Mouse (Mus musculus) limb, embryonic 13.5 days (tissue): ENCODE data around the gene Lrrc32. TPM values are rescaled to one million over a fixed set of nuclear protein-coding genes. Genes with fewer than 3 reads are reported as not detected.
A peak's percentile ranks its signal among the peaks of the same experiment; 100 is the strongest.

Experiments used
- ATAC-seq: fragments of 200-750 bp; cut with Nextera tagmentation; 2 replicates; pipeline ENCODE4 v1.8.0; 2017; ENCODE audit warnings: low read depth, moderate number of reproducible peaks, moderate TSS enrichment; ENCODE audit not compliant: low FRiP score
- H3K27ac ChIP-seq: fragments of 300-500 bp; sonication (generic); 2 replicates; pipeline ENCODE4 v1.5.1; 2015; ENCODE audit warnings: inconsistent platforms, mild to moderate bottlenecking, moderate library complexity
- H3K27me3 ChIP-seq: fragments of 300-500 bp; sonication (generic); 2 replicates; pipeline ENCODE4 v1.6.1; 2015; ENCODE audit warnings: mild to moderate bottlenecking, inconsistent platforms
- H3K36me3 ChIP-seq: fragments of 300-500 bp; sonication (generic); 2 replicates; pipeline ENCODE4 v1.6.1; 2015; ENCODE audit warnings: inconsistent platforms, mild to moderate bottlenecking, moderate library complexity
- H3K4me1 ChIP-seq: fragments of 300-500 bp; sonication (generic); 2 replicates; pipeline ENCODE4 v1.6.1; 2015; ENCODE audit warnings: inconsistent platforms
- H3K4me2 ChIP-seq: fragments of 300-500 bp; sonication (generic); replicated peaks from 2 replicates; pipeline ENCODE4 v1.6.1; 2015; ENCODE audit warnings: inconsistent platforms, mild to moderate bottlenecking, moderate library complexity
- H3K4me3 ChIP-seq: fragments of 300-500 bp; sonication (generic); 2 replicates; pipeline ENCODE4 v1.5.1; 2015; ENCODE audit warnings: moderate library complexity, mild to moderate bottlenecking, inconsistent platforms
- H3K9ac ChIP-seq: fragments of 300-500 bp; sonication (generic); 2 replicates; pipeline ENCODE4 v1.6.1; 2015; ENCODE audit warnings: mild to moderate bottlenecking, inconsistent platforms
- H3K9me3 ChIP-seq: fragments of 300-500 bp; sonication (generic); 2 replicates; pipeline ENCODE4 v1.6.1; 2016; ENCODE audit warnings: inconsistent platforms
- WGBS: fragments of 180-500 bp; shearing (Covaris S2); methylation state at CpG from one replicate; pipeline ENCODE4 v1.1.7; 2015; 5-methylcytosine and 5-hydroxymethylcytosine counted together
- polyA plus RNA-seq: library from polyadenylated mRNA; unstranded; fragments of >200 nt; fragmentation: Nextera tagmentation; extraction: Ambion mirVana; gene quantifications from 2 replicates; pipeline ENCODE4 v1.2.1, GENCODE M21; 2015

Gene Lrrc32
- polyA plus RNA-seq, 1 experiment from 2014 or later = 7.0 TPM

GRCm38 (mm10) chr7:98490328-98490727 is 1.2 kb downstream of the Lrrc32 start:
- Histone ChIP-seq H3K27ac (no peak overlapping the region), H3K4me3 (peak overlapping the region; percentile 49), H3K9ac (peak overlapping the region; percentile 59; the same call in 1 of the 2 replicates), H3K36me3 (no peaks in the 10 kb centered on the region), H3K4me2 (peak overlapping the region; percentile 81), H3K4me1 (peaks cover 44% of the 10 kb centered on the region), H3K27me3 (peaks cover 23% of the 10 kb centered on the region; the same call in 1 of the 2 replicates), H3K9me3 (no peaks in the 10 kb centered on the region)
- WGBS = 54% methylated on average over 4 of the region's 4 CpGs
- ATAC-seq = no peak

DNA sequence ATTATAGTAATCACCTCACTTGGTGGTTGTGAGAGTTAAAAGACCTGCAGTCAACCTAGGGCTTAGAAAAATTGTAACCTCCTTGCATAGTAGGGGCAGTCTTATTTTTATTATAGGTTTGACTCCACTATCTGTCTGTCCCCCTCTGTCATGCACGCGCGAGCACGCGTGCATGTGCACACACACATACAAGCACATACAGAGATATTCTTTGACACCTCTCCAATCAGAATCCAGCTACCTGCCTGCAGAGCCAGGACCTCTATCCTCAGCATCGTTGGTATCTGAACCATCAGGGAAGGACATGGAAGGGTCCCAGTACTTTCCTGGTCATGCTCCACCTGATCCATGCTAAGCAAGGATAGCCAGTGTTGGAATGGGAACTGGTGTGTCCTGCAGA is 1.8 kb downstream of the Lrrc32 start:
- no peaks in the 10 kb centered on the region for H3K9me3 ChIP-seq
- peak overlapping the region; percentile 49 for H3K4me3 ChIP-seq
- peaks cover 23% of the 10 kb centered on the region; the same call in 1 of the 2 replicates for H3K27me3 ChIP-seq
- 88% methylated on average over 6 of the region's 6 CpGs for WGBS
- H3K4me2 ChIP-seq = peak overlapping the region; percentile 81
- no peak overlapping the region for H3K27ac ChIP-seq
- H3K9ac ChIP-seq = no peak overlapping the region
- ATAC-seq = no peak
- H3K36me3 ChIP-seq = no peaks in the 10 kb centered on the region
- peaks cover 43% of the 10 kb centered on the region for H3K4me1 ChIP-seq

GRCm38 (mm10) chr7:98491451-98492200 is 2.5 kb downstream of the Lrrc32 start:
- Histone ChIP-seq H3K4me1 (peaks cover 42% of the 10 kb centered on the region), H3K27ac (no peak overlapping the region), H3K9me3 (no peaks in the 10 kb centered on the region), H3K4me3 (peak overlapping the region; percentile 49), H3K36me3 (no peaks in the 10 kb centered on the region), H3K4me2 (peak overlapping the region; percentile 81), H3K9ac (peak overlapping the region; percentile 35; the same call in 1 of the 2 replicates), H3K27me3 (peaks cover 23% of the 10 kb centered on the region; the same call in 1 of the 2 replicates)
- ATAC-seq = no peak
- WGBS = 67% methylated on average over 9 of the region's 9 CpGs

GRCm38 (mm10) chr7:98492331-98492730 is 3.2 kb downstream of the Lrrc32 start:
- Histone ChIP-seq H3K9ac (peak overlapping the region; percentile 35; the same call in 1 of the 2 replicates), H3K27ac (no peak overlapping the region)
- WGBS = 82% methylated on average over 5 of the region's 5 CpGs

DNA sequence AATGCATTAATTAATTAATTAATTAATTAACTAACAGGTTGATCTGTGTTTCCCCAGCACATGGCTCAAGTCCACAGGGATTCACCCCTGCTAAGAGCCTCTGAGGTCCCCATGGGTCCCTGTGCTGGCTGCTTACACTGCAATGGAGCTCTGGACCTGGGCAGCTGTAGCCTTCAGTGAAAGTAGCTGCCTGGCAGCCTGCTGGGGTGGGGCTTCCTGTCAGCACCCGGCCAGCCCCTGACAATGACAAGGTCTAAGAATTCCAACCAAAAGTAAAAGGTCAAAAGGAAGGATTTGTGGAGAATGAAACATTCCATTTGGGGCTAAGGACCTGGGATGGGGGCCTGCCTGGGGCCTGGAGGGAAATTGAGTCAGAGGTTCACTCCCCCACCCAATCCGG is 4.2 kb downstream of the Lrrc32 start:
- H3K9ac ChIP-seq = no peak overlapping the region
- 0 out of 2 replicates have a peak overlapping the region, but pooled peaks have one; percentile 81 for H3K4me2 ChIP-seq
- WGBS = 59% methylated on average over 2 of the region's 2 CpGs
- peaks cover 43% of the 10 kb centered on the region for H3K4me1 ChIP-seq
- H3K4me3 ChIP-seq = no peak overlapping the region
- H3K9me3 ChIP-seq = no peaks in the 10 kb centered on the region
- H3K36me3 ChIP-seq = peaks cover 2% of the 10 kb centered on the region; the same call in 1 of the 2 replicates
- H3K27me3 ChIP-seq = peaks cover 22% of the 10 kb centered on the region; the same call in 1 of the 2 replicates
- no peak overlapping the region for H3K27ac ChIP-seq
- ATAC-seq = no peak

More at GRCm38 (mm10) chr7:98492331-98492730, 3.2 kb downstream of the Lrrc32 start:
- ATAC-seq = no peak
- Histone ChIP-seq H3K36me3 (no peaks in the 10 kb centered on the region), H3K9me3 (no peaks in the 10 kb centered on the region), H3K27me3 (peaks cover 23% of the 10 kb centered on the region; the same call in 1 of the 2 replicates), H3K4me2 (peak overlapping the region; percentile 81), H3K4me1 (peaks cover 43% of the 10 kb centered on the region), H3K4me3 (peak overlapping the region; percentile 49; the same call in 1 of the 2 replicates)

- H3K36me3 ChIP-seq = peaks cover 6% of the 10 kb centered on the region; the same call in 1 of the 2 replicates
- peaks cover 19% of the 10 kb centered on the region; the same call in 1 of the 2 replicates for H3K27me3 ChIP-seq
- H3K4me1 ChIP-seq = peaks cover 37% of the 10 kb centered on the region
- H3K9ac ChIP-seq = no peak overlapping the region
- WGBS = 60% methylated on average over 18 of the region's 18 CpGs
- no peak overlapping the region for H3K27ac ChIP-seq
- no peak for ATAC-seq
- H3K4me2 ChIP-seq = no peak overlapping the region
- H3K9me3 ChIP-seq = no peaks in the 10 kb centered on the region
- no peak overlapping the region for H3K4me3 ChIP-seq
Observed at GRCm38 (mm10) chr7:98493901-98494480, 4.9 kb downstream of the Lrrc32 start.

DNA sequence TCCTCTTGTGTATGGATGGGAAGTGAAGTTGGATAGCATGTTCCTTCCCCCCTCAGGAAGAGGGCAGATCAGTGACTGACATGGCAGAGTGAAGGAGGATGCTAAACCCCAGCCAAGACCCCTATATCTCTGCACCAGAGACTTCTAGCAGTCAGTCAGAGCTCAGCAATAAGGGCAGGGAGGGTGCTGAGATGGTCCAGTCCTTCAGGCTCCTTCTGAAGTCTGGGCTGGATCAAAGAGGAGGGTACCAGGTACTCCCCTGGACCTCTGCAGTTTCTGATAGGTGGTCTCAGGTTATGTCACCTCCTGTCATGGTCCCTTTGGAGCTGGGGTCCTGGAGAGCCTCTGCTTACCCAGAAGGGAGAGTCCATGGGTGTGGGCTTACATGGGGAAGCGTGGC is 6.5 kb downstream of the Lrrc32 start:
- Histone ChIP-seq H3K4me3 (no peak overlapping the region), H3K9ac (no peak overlapping the region), H3K9me3 (no peaks in the 10 kb centered on the region), H3K27me3 (peaks cover 15% of the 10 kb centered on the region; the same call in 1 of the 2 replicates), H3K27ac (no peak overlapping the region), H3K4me1 (peaks cover 41% of the 10 kb centered on the region), H3K4me2 (no peak overlapping the region), H3K36me3 (peaks cover 6% of the 10 kb centered on the region; the same call in 1 of the 2 replicates)
- no peak for ATAC-seq
- WGBS = 91% methylated on average over 1 of the region's 1 CpGs

DNA sequence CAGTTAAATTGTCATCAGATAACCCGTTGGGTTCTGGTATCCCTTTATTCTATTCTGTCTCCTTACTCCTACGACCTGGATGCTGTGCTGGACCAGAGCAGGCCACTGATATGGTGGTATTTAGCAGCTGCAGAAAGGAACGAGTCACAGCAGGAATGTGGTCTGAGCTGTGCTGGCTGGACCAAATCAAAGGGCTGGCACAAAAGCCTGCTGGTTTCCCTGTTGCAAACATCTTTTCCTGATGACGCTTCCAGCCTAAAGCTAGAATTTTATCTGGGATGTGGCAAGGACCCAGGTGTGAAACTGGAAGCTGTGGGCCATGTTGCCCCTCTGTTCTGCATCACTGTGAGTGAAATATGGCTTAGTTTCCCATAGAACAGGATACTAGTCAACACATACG is 8.4 kb downstream of the Lrrc32 start:
- 41% methylated on average over 5 of the region's 5 CpGs for WGBS
- Histone ChIP-seq H3K27ac (no peak overlapping the region), H3K4me2 (no peak overlapping the region), H3K36me3 (peaks cover 6% of the 10 kb centered on the region; the same call in 1 of the 2 replicates), H3K4me3 (no peak overlapping the region), H3K9ac (no peak overlapping the region), H3K9me3 (no peaks in the 10 kb centered on the region), H3K4me1 (peaks cover 45% of the 10 kb centered on the region), H3K27me3 (0 out of 2 replicates have a peak, but pooled peaks cover 3% of the 10 kb centered on the region)
- no peak for ATAC-seq

DNA sequence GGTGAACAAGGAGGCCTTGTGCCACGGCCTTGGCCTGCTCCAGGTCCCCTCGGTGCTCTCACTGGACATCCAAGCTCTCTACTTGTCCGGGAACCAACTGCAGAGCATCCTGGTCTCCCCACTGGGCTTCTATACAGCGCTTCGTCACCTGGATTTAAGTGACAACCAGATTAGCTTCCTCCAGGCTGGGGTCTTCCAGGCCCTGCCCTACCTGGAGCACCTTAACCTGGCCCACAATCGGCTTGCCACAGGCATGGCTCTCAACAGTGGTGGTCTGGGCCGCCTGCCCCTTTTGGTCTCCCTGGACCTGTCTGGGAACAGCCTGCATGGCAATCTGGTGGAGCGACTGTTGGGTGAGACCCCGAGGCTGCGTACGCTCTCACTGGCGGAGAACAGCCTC is 9.0 kb downstream of the Lrrc32 start:
- ATAC-seq = no peak

GRCm38 (mm10) chr7:98498656-98499560 is 9.8 kb downstream of the Lrrc32 start:
- 0 out of 2 replicates have a peak overlapping the region, but pooled peaks have one; percentile 10 for H3K27ac ChIP-seq
- no peak for ATAC-seq
- H3K4me1 ChIP-seq = peaks cover 46% of the 10 kb centered on the region
- WGBS = 77% methylated on average over 20 of the region's 20 CpGs
- H3K9me3 ChIP-seq = no peaks in the 10 kb centered on the region
- H3K27me3 ChIP-seq = 0 out of 2 replicates have a peak, but pooled peaks cover 3% of the 10 kb centered on the region
- H3K4me2 ChIP-seq = no peak overlapping the region
- H3K9ac ChIP-seq = no peak overlapping the region
- H3K4me3 ChIP-seq = no peak overlapping the region
- H3K36me3 ChIP-seq = peaks cover 6% of the 10 kb centered on the region; the same call in 1 of the 2 replicates

More for the DNA sequence above, 9.0 kb downstream of the Lrrc32 start:
- Histone ChIP-seq H3K36me3 (peaks cover 6% of the 10 kb centered on the region; the same call in 1 of the 2 replicates), H3K27me3 (0 out of 2 replicates have a peak, but pooled peaks cover 3% of the 10 kb centered on the region), H3K9me3 (no peaks in the 10 kb centered on the region), H3K4me3 (no peak overlapping the region), H3K27ac (no peak overlapping the region), H3K4me2 (no peak overlapping the region), H3K4me1 (peaks cover 50% of the 10 kb centered on the region), H3K9ac (no peak overlapping the region)
- WGBS = 87% methylated on average over 12 of the region's 12 CpGs

DNA sequence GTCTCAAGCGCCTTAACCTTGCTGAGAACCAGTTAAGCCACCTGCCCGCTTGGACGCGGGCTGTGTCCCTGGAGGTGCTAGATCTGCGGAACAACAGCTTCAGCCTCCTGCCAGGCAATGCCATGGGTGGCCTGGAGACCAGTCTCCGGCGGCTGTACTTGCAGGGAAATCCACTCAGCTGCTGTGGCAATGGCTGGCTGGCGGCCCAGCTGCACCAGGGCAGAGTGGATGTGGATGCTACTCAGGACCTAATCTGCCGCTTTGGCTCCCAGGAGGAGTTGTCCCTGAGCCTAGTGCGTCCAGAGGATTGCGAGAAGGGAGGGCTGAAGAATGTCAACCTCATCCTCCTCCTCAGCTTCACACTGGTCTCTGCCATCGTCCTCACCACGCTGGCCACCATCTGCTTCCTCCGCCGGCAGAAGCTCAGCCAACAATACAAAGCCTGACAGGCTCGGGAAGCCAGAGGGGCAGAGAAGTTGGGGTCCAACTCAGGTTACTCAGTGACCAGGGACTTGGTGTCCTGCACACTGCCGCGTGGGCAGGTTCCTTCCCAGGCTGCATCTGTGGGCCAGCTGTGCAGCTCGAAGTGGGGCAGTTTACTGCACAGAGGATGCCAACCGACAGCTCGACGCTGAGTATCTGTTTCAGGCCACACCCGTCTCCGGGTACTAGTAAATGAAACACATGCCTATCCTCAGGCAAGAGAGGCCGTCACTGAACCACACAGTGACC is 10.6 kb downstream of the Lrrc32 start:
- H3K4me1 ChIP-seq = peaks cover 52% of the 10 kb centered on the region
- no peak for ATAC-seq
- H3K27me3 ChIP-seq = no peaks in the 10 kb centered on the region
- no peaks in the 10 kb centered on the region for H3K9me3 ChIP-seq
- peaks cover 6% of the 10 kb centered on the region; the same call in 1 of the 2 replicates for H3K36me3 ChIP-seq
- no peak overlapping the region for H3K4me3 ChIP-seq
- 54% methylated on average over 25 of the region's 25 CpGs for WGBS
- no peak overlapping the region for H3K4me2 ChIP-seq
- H3K27ac ChIP-seq = no peak overlapping the region
- H3K9ac ChIP-seq = no peak overlapping the region
